Mouse (Mus musculus) intestine, embryonic 16.5 days (tissue): ENCODE data around the gene Tprn. TPM values are rescaled to one million over a fixed set of nuclear protein-coding genes. Genes with fewer than 3 reads are reported as not detected.

Source experiments
- ATAC-seq: fragments of 200-750 bp; cut with Nextera tagmentation; 2 replicates; pipeline ENCODE4 v1.8.0; 2017; ENCODE audit warnings: moderate TSS enrichment, moderate library complexity
- H3K27ac ChIP-seq: fragments of 300-500 bp; sonication (generic); 2 replicates; pipeline ENCODE4 v1.5.1; 2014; ENCODE audit warnings: mild to moderate bottlenecking, low read length
- H3K27me3 ChIP-seq: fragments of 300-500 bp; sonication (generic); replicated peaks from 2 replicates; pipeline ENCODE4 v1.6.1; 2014; ENCODE audit warnings: low read length, control low read depth, mixed read lengths; ENCODE audit not compliant: control insufficient read depth, insufficient read depth
- H3K36me3 ChIP-seq: fragments of 300-500 bp; sonication (generic); 2 replicates; pipeline ENCODE4 v1.6.1; 2014; ENCODE audit warnings: low read length, control low read depth; ENCODE audit not compliant: control insufficient read depth, insufficient read depth
- H3K4me1 ChIP-seq: fragments of 300-500 bp; sonication (generic); 2 replicates; pipeline ENCODE4 v1.6.1; 2014; ENCODE audit warnings: low read length, control low read depth, mixed read lengths; ENCODE audit not compliant: control insufficient read depth, insufficient read depth
- H3K4me2 ChIP-seq: fragments of 300-500 bp; sonication (generic); 2 replicates; pipeline ENCODE4 v1.6.1; 2014; ENCODE audit warnings: low read depth, low read length, control low read depth
- H3K4me3 ChIP-seq: fragments of 300-500 bp; sonication (generic); 2 replicates; pipeline ENCODE4 v1.5.1; 2014; ENCODE audit warnings: mild to moderate bottlenecking, low read length
- H3K9ac ChIP-seq: fragments of 300-500 bp; sonication (generic); 2 replicates; pipeline ENCODE4 v1.6.1; 2014; ENCODE audit warnings: low read depth, low read length
- H3K9me3 ChIP-seq: fragments of 300-500 bp; sonication (generic); 2 replicates; pipeline ENCODE4 v1.6.1; 2016; ENCODE audit warnings: low read length, control low read depth; ENCODE audit not compliant: control insufficient read depth
- WGBS: fragments of 180-500 bp; shearing (Covaris S2); extraction: QIAGEN DNeasy Blood & Tissue Kit; methylation state at CpG from one replicate; pipeline ENCODE4 v1.1.7; 2014; 5-methylcytosine and 5-hydroxymethylcytosine counted together
- polyA plus RNA-seq: library from polyadenylated mRNA; unstranded; fragments of >200 nt; fragmentation: Nextera tagmentation; extraction: Ambion mirVana; gene quantifications from 2 replicates; pipeline ENCODE4 v1.2.1, GENCODE M21; 2015

The Tprn gene
- polyA plus RNA-seq, 1 experiment from 2014 or later, result 31.7 TPM

GRCm38 (mm10) chr2:25258887-25259286 lies 3.5 kb upstream of the Tprn start:
- ATAC-seq, result no peak
- peaks cover 23% of the 10 kb centered on the region for H3K4me1 ChIP-seq
- H3K36me3 ChIP-seq, result no peaks in the 10 kb centered on the region
- no peak overlapping the region for H3K4me3 ChIP-seq
- no peak overlapping the region for H3K4me2 ChIP-seq
- H3K9ac ChIP-seq, result no peak overlapping the region
- H3K27me3 ChIP-seq, result peaks cover 3% of the 10 kb centered on the region; the same call in 1 of the 2 replicates
- no peak overlapping the region for H3K27ac ChIP-seq
- 66% methylated on average over 2 of the region's 2 CpGs for WGBS
- no peaks in the 10 kb centered on the region for H3K9me3 ChIP-seq

GRCm38 (mm10) chr2:25261870-25262269 lies 548 bp upstream of the Tprn start:
- Histone ChIP-seq H3K9ac (peak overlapping the region; percentile 65), H3K9me3 (no peaks in the 10 kb centered on the region), H3K27me3 (peaks cover 5% of the 10 kb centered on the region; the same call in 1 of the 2 replicates), H3K36me3 (no peaks in the 10 kb centered on the region), H3K4me2 (peak overlapping the region; percentile 81), H3K4me1 (peaks cover 30% of the 10 kb centered on the region), H3K27ac (peak overlapping the region; percentile 72), H3K4me3 (peak overlapping the region; percentile 93)
- WGBS, result 38% methylated on average over 11 of the region's 12 CpGs
- ATAC-seq, result peak; percentile 21

GRCm38 (mm10) chr2:25262795-25263622 lies 591 bp downstream of the Tprn start:
- H3K27ac ChIP-seq, result peak overlapping the region; percentile 96
- peak overlapping the region; percentile 96 for H3K4me2 ChIP-seq
- no peaks in the 10 kb centered on the region for H3K9me3 ChIP-seq
- peaks cover 40% of the 10 kb centered on the region for H3K4me1 ChIP-seq
- H3K9ac ChIP-seq, result peak overlapping the region; percentile 87
- WGBS, result under 1% methylated on average over 82 of the region's 82 CpGs
- H3K4me3 ChIP-seq, result peak overlapping the region; percentile 93
- ATAC-seq, result peak; percentile 10
- H3K36me3 ChIP-seq, result no peaks in the 10 kb centered on the region
- peaks cover 5% of the 10 kb centered on the region; the same call in 1 of the 2 replicates for H3K27me3 ChIP-seq

GRCm38 (mm10) chr2:25263623-25264285 lies 1.3 kb downstream of the Tprn start:
- peak overlapping the region; percentile 93 for H3K4me3 ChIP-seq
- H3K36me3 ChIP-seq, result no peaks in the 10 kb centered on the region
- peak overlapping the region; percentile 96 for H3K27ac ChIP-seq
- H3K27me3 ChIP-seq, result peaks cover 5% of the 10 kb centered on the region; the same call in 1 of the 2 replicates
- 23% methylated on average over 12 of the region's 12 CpGs for WGBS
- peak overlapping the region; percentile 87 for H3K9ac ChIP-seq
- ATAC-seq, result no peak
- peak overlapping the region; percentile 96 for H3K4me2 ChIP-seq
- H3K4me1 ChIP-seq, result peaks cover 41% of the 10 kb centered on the region
- H3K9me3 ChIP-seq, result no peaks in the 10 kb centered on the region

GRCm38 (mm10) chr2:25264286-25264660 lies 1.9 kb downstream of the Tprn start:
- Histone ChIP-seq H3K27me3 (peaks cover 5% of the 10 kb centered on the region; the same call in 1 of the 2 replicates), H3K4me1 (peaks cover 41% of the 10 kb centered on the region), H3K27ac (peak overlapping the region; percentile 96), H3K36me3 (peaks cover 1% of the 10 kb centered on the region), H3K4me3 (peak overlapping the region; percentile 93), H3K9me3 (no peaks in the 10 kb centered on the region), H3K4me2 (peak overlapping the region; percentile 96), H3K9ac (peak overlapping the region; percentile 87)
- 76% methylated on average over 5 of the region's 5 CpGs for WGBS
- ATAC-seq, result no peak

- 77% methylated on average over 3 of the region's 3 CpGs for WGBS
- ATAC-seq, result no peak
- Histone ChIP-seq H3K27me3 (peaks cover 5% of the 10 kb centered on the region; the same call in 1 of the 2 replicates), H3K9ac (peak overlapping the region; percentile 87), H3K36me3 (peaks cover 6% of the 10 kb centered on the region), H3K4me3 (peak overlapping the region; percentile 93), H3K27ac (peak overlapping the region; percentile 96), H3K4me2 (peak overlapping the region; percentile 96), H3K4me1 (peaks cover 41% of the 10 kb centered on the region), H3K9me3 (no peaks in the 10 kb centered on the region)
These were observed 2.4 kb downstream of the Tprn start for GRCm38 (mm10) chr2:25264851-25265250.

GRCm38 (mm10) chr2:25265897-25266656 lies 3.7 kb downstream of the Tprn start:
- Histone ChIP-seq H3K4me1 (peaks cover 46% of the 10 kb centered on the region), H3K27ac (peak overlapping the region; percentile 96), H3K4me2 (peak overlapping the region; percentile 96), H3K27me3 (peaks cover 5% of the 10 kb centered on the region; the same call in 1 of the 2 replicates), H3K36me3 (peaks cover 11% of the 10 kb centered on the region), H3K4me3 (peak overlapping the region; percentile 93), H3K9me3 (no peaks in the 10 kb centered on the region), H3K9ac (peak overlapping the region; percentile 87)
- WGBS, result 47% methylated on average over 6 of the region's 6 CpGs
- peak; percentile 29 for ATAC-seq

- Histone ChIP-seq H3K27ac (peak overlapping the region; percentile 96), H3K4me3 (peak overlapping the region; percentile 93), H3K9ac (peak overlapping the region; percentile 87), H3K36me3 (peaks cover 11% of the 10 kb centered on the region), H3K27me3 (peaks cover 5% of the 10 kb centered on the region; the same call in 1 of the 2 replicates), H3K4me2 (peak overlapping the region; percentile 96), H3K9me3 (no peaks in the 10 kb centered on the region), H3K4me1 (peaks cover 51% of the 10 kb centered on the region)
- WGBS, result 28% methylated on average over 2 of the region's 2 CpGs
- 0 out of 2 replicates have a peak, but pooled peaks have one; percentile 2 for ATAC-seq
These were observed 4.3 kb downstream of the Tprn start for GRCm38 (mm10) chr2:25266720-25267119.
